Mouse (Mus musculus) spleen, postnatal 4 days (tissue): ENCODE data around the gene Sdk1.

Experiments used
- DNase-seq, 2 experiments: peaks; one replicate each; pipeline ENCODE4 v3.0.0; 2022; ENCODE audit warnings: low spot score in 2 of 2

The Sdk1 gene

GRCm38 (mm10) chr5:141768761-141769515 lies 527.6 kb downstream of the Sdk1 start:
- no peak for DNase-seq

GRCm38 (mm10) chr5:141771516-141771915 lies 530.2 kb downstream of the Sdk1 start:
- DNase-seq, result no peak

GRCm38 (mm10) chr5:141778231-141778630 lies 536.9 kb downstream of the Sdk1 start:
- no peak for DNase-seq

GRCm38 (mm10) chr5:141781142-141781541 lies 539.9 kb downstream of the Sdk1 start:
- DNase-seq, result no peak

GRCm38 (mm10) chr5:141782330-141782729 lies 541.0 kb downstream of the Sdk1 start:
- DNase-seq, result no peak

- DNase-seq, result no peak
Measured at GRCm38 (mm10) chr5:141783516-141783915, 542.2 kb downstream of the Sdk1 start.

GRCm38 (mm10) chr5:141793926-141794325 lies 552.6 kb downstream of the Sdk1 start:
- no peak for DNase-seq

- no peak for DNase-seq
Measured at GRCm38 (mm10) chr5:141823823-141824330, 582.6 kb downstream of the Sdk1 start.

GRCm38 (mm10) chr5:141824739-141825379 lies 583.6 kb downstream of the Sdk1 start:
- DNase-seq, result no peak

- no peak for DNase-seq
Measured at GRCm38 (mm10) chr5:141835566-141835965, 594.3 kb downstream of the Sdk1 start.

GRCm38 (mm10) chr5:141836892-141837455 lies 595.7 kb downstream of the Sdk1 start:
- no peak for DNase-seq

GRCm38 (mm10) chr5:141844701-141845100 lies 603.4 kb downstream of the Sdk1 start:
- no peak for DNase-seq

GRCm38 (mm10) chr5:141847686-141848085 lies 606.4 kb downstream of the Sdk1 start:
- no peak for DNase-seq

- DNase-seq, result no peak
Measured at GRCm38 (mm10) chr5:141852175-141852574, 610.9 kb downstream of the Sdk1 start.

GRCm38 (mm10) chr5:141856447-141856846 lies 615.2 kb downstream of the Sdk1 start:
- no peak for DNase-seq

GRCm38 (mm10) chr5:141857781-141858180 lies 616.5 kb downstream of the Sdk1 start:
- DNase-seq, result no peak

- no peak for DNase-seq
Measured at GRCm38 (mm10) chr5:141858406-141859160, 617.3 kb downstream of the Sdk1 start.

- no peak for DNase-seq
Measured at GRCm38 (mm10) chr5:141866042-141866441, 624.8 kb downstream of the Sdk1 start.

- DNase-seq, result no peak
Measured at GRCm38 (mm10) chr5:141873751-141874150, 632.5 kb downstream of the Sdk1 start.

GRCm38 (mm10) chr5:141880661-141881060 lies 639.4 kb downstream of the Sdk1 start:
- no peak for DNase-seq

- DNase-seq, result no peak
Measured at GRCm38 (mm10) chr5:141884111-141884647, 642.9 kb downstream of the Sdk1 start.

GRCm38 (mm10) chr5:141886006-141886405 lies 644.7 kb downstream of the Sdk1 start:
- DNase-seq, result no peak
